Mouse (Mus musculus) cortical plate, adult 2 months (tissue): ENCODE results near the gene Zrsr1. TPM values are rescaled to one million over a fixed set of nuclear protein-coding genes. Genes with fewer than 3 reads are reported as not detected.

Experiments
- H3K27ac ChIP-seq: fragments of 200-500 bp; 2 replicates; pipeline ENCODE4 v1.5.1; 2012; ENCODE audit warnings: low read length, control low read depth, inconsistent platforms; ENCODE audit not compliant: insufficient read depth
- H3K4me1 ChIP-seq: fragments of 200-500 bp; 2 replicates; pipeline ENCODE4 v1.6.1; 2011; ENCODE audit warnings: low read length; ENCODE audit not compliant: control insufficient read depth, insufficient read depth
- H3K4me3 ChIP-seq: fragments of 200-500 bp; 2 replicates; pipeline ENCODE4 v1.5.1; 2011; ENCODE audit warnings: mild to moderate bottlenecking, low read length, control low read depth; ENCODE audit not compliant: insufficient read depth
- CTCF ChIP-seq: fragments of 200-500 bp; IDR thresholded peaks from 2 replicates; pipeline ENCODE4 v1.5.1; 2011; ENCODE audit warnings: mild to moderate bottlenecking, control low read depth, low read length; ENCODE audit not compliant: insufficient read depth; ENCODE audit errors: extremely low read depth
- POLR2A ChIP-seq: fragments of 200-500 bp; IDR thresholded peaks from 2 replicates; pipeline ENCODE4 v1.6.1; 2011; ENCODE audit warnings: mild to moderate bottlenecking, low read length, control low read depth; ENCODE audit not compliant: insufficient read depth; ENCODE audit errors: extremely low read depth
- polyA plus RNA-seq: library from polyadenylated mRNA; depleted of rRNA; stranded (reverse); fragments of >200 nt; gene quantifications from 2 replicates; pipeline ENCODE4 v1.2.3, GENCODE M21; 2012

Gene Zrsr1
- polyA plus RNA-seq, 1 experiment = 54.6 TPM

DNA sequence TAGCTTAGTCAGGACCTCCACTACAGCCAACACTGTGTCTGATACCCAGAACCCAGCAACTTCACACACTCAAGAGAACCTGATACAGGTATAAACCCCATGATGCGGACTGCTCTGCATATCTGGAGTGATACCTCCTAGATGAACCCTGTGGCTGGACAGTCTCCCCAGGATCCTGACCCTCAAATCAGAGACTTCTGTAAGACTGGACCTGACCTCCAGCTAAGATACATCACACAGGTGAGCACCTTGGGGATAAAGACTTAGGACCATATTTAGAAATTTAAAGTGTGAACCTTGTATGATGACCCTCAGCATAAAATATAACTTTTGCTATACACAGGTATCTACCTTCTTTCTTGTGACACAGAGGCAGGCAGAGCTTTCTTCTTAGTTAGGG is 1.3 kb upstream of the Zrsr1 start:
- TF ChIP-seq CTCF (no peak), POLR2A (no peak)
- Histone ChIP-seq H3K4me3 (no peak overlapping the region), H3K4me1 (no peaks in the 10 kb centered on the region), H3K27ac (no peak overlapping the region)

GRCm38 (mm10) chr11:22972746-22973526 is 1.1 kb downstream of the Zrsr1 start:
- Histone ChIP-seq H3K27ac (peak overlapping the region; percentile 97), H3K4me3 (peak overlapping the region; percentile 99), H3K4me1 (no peaks in the 10 kb centered on the region; the same call in 1 of the 2 replicates)
- TF ChIP-seq CTCF (no peak), POLR2A (peak; percentile 71; the same call in 1 of the 2 replicates)

GRCm38 (mm10) chr11:22973599-22973998 is 1.8 kb downstream of the Zrsr1 start:
- H3K4me3 ChIP-seq = peak overlapping the region; percentile 99
- no peak overlapping the region for H3K27ac ChIP-seq
- peaks cover 2% of the 10 kb centered on the region for H3K4me1 ChIP-seq
- TF ChIP-seq CTCF (no peak), POLR2A (0 out of 2 replicates have a peak, but pooled peaks have one; percentile 6)

DNA sequence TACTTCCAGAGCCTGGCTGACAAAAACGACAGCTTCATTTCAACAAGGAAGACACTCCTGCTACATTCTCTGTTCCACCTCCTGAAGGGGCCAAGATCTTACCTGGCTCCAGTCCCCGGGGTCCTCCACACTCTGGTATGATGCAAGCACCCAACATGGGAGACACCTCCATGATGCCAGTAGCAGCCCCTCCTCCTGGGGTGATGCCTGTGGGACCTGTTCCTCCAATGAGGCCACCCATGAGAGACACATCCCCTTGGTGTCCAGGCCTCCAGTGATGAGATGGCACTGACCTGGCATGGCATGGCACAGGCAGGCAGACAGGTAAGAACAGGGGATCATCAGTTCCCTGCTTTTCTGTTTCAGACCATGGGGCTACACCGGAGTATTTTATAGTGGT is 6.4 kb downstream of the Zrsr1 start:
- TF ChIP-seq POLR2A (no peak), CTCF (no peak)
- no peak overlapping the region for H3K27ac ChIP-seq
- peak overlapping the region; percentile 8; the same call in 1 of the 2 replicates for H3K4me3 ChIP-seq
- peaks cover 8% of the 10 kb centered on the region for H3K4me1 ChIP-seq

- H3K27ac ChIP-seq = no peak overlapping the region
- peaks cover 8% of the 10 kb centered on the region for H3K4me1 ChIP-seq
- TF ChIP-seq POLR2A (no peak), CTCF (no peak)
- no peak overlapping the region; the same call in 1 of the 2 replicates for H3K4me3 ChIP-seq
Observed at GRCm38 (mm10) chr11:22978711-22979110, 6.9 kb downstream of the Zrsr1 start.

- peaks cover 8% of the 10 kb centered on the region for H3K4me1 ChIP-seq
- TF ChIP-seq POLR2A (no peak), CTCF (no peak)
- H3K4me3 ChIP-seq = no peak overlapping the region
- H3K27ac ChIP-seq = no peak overlapping the region
Observed at GRCm38 (mm10) chr11:22979221-22979620, 7.4 kb downstream of the Zrsr1 start.

GRCm38 (mm10) chr11:22981041-22981440 is 9.2 kb downstream of the Zrsr1 start:
- Histone ChIP-seq H3K27ac (no peak overlapping the region), H3K4me3 (peak overlapping the region; percentile 62), H3K4me1 (peaks cover 8% of the 10 kb centered on the region)
- no peak for TF ChIP-seq CTCF
- no peak for TF ChIP-seq POLR2A

GRCm38 (mm10) chr11:22981543-22981950 is 9.7 kb downstream of the Zrsr1 start:
- TF ChIP-seq POLR2A (no peak), CTCF (no peak)
- Histone ChIP-seq H3K27ac (peak overlapping the region; percentile 20), H3K4me3 (peak overlapping the region; percentile 62), H3K4me1 (peaks cover 8% of the 10 kb centered on the region)

GRCm38 (mm10) chr11:22981984-22982757 is 10.4 kb downstream of the Zrsr1 start, which contains the start of the genes Gm28048 and Commd1:
Gm28048 (minus strand) TSS chr11:22982090.
Commd1 (minus strand) TSS chr11:22982382.
- peak; percentile 44 for TF ChIP-seq CTCF
- no peak; the same call in 1 of the 2 replicates for TF ChIP-seq POLR2A
- Histone ChIP-seq H3K4me1 (peaks cover 8% of the 10 kb centered on the region), H3K4me3 (peak within 1 kb of the TSS; percentile 62), H3K27ac (peak within 1 kb of the TSS; percentile 79)

DNA sequence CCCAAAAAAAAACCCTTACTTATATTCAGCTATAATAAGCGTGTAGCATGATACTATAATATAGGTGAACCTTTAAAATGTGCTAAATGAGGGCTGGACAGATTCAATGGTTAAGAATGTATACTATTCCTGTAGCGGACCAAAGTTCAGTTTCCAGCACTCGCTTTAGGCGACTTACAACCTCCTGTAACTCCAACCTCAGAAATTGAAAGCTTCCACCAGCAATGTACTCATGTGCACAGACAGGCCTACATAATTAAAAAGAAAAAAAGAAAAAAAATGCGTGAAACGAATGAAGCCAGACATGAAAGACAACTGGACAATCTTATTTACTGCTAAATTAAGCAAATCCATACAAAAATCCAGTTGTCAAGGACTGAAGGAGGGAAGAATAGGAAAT is 11.0 kb downstream of the Zrsr1 start:
- TF ChIP-seq POLR2A = no peak
- no peak for TF ChIP-seq CTCF
- Histone ChIP-seq H3K27ac (no peak overlapping the region), H3K4me3 (no peak overlapping the region), H3K4me1 (peaks cover 8% of the 10 kb centered on the region)

DNA sequence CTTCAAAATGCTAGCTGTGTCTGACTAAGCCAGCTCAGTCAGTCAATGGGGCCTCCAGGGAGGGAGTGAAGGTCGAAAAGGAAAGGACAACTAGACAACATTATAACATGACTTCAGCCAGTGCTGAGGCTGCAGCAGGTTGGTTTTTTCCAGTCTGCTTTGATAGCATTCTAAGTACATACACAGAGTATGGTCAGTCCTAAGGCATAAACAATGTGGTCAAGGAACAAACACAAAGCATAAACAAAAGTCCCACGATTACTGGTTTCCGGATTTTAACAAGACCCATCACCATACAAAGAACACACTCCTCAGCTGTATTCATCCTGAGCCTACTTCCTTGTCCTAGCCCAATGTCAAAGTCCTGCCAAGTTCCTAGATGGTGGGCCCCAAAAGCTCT is 13.7 kb downstream of the Zrsr1 start:
- no peak for TF ChIP-seq POLR2A
- TF ChIP-seq CTCF = no peak
- no peak overlapping the region for H3K4me3 ChIP-seq
- H3K4me1 ChIP-seq = peaks cover 4% of the 10 kb centered on the region
- H3K27ac ChIP-seq = no peak overlapping the region
